Mouse (Mus musculus) olfactory bulb, adult 2 months (tissue): ENCODE data around the gene Ppip5k2. TPM values are rescaled to one million over a fixed set of nuclear protein-coding genes. Genes with fewer than 3 reads are reported as not detected.

ENCODE experiments used
- H3K27ac ChIP-seq: fragments of 200-500 bp; 2 replicates; pipeline ENCODE4 v1.5.1; 2012; ENCODE audit warnings: low read depth, low read length; ENCODE audit not compliant: insufficient read depth
- H3K4me1 ChIP-seq: fragments of 200-500 bp; 2 replicates; pipeline ENCODE4 v1.6.1; 2012; ENCODE audit warnings: low read length; ENCODE audit not compliant: control insufficient read depth, insufficient read depth
- H3K4me3 ChIP-seq: fragments of 200-500 bp; 2 replicates; pipeline ENCODE4 v1.5.1; 2012; ENCODE audit warnings: mild to moderate bottlenecking, low read depth, low read length, moderate library complexity; ENCODE audit not compliant: insufficient read depth
- CTCF ChIP-seq: fragments of 200-500 bp; IDR thresholded peaks from 2 replicates; pipeline ENCODE4 v1.5.1; 2012; ENCODE audit warnings: low read depth, mild to moderate bottlenecking, low read length, moderate library complexity; ENCODE audit not compliant: insufficient read depth
- POLR2A ChIP-seq: fragments of 200-500 bp; IDR thresholded peaks from 2 replicates; pipeline ENCODE4 v1.6.1; 2012; ENCODE audit warnings: mild to moderate bottlenecking, low read depth, low read length, moderate library complexity; ENCODE audit not compliant: insufficient read depth
- WGBS: fragments of 180-500 bp; shearing (Covaris S2); methylation state at CpG from one replicate; pipeline ENCODE4 v1.1.7; 2018; 5-methylcytosine and 5-hydroxymethylcytosine counted together
- polyA plus RNA-seq: library from polyadenylated mRNA; stranded (reverse); fragments of >200 nt; gene quantifications from 2 replicates; pipeline ENCODE4 v1.2.4, GENCODE M21; 2012; ENCODE audit warnings: low replicate concordance; ENCODE audit not compliant: missing spikeins, insufficient read depth, insufficient read length

The Ppip5k2 gene
- polyA plus RNA-seq: not detected in 2 replicates

- TF ChIP-seq CTCF: peak; percentile 33; the same call in 1 of the 2 replicates
- TF ChIP-seq POLR2A: peak; percentile 39
- peak within 1 kb of the TSS; percentile 94 for H3K27ac ChIP-seq
- WGBS: under 1% methylated on average over 66 of the region's 66 CpGs
- peaks cover 6% of the 10 kb centered on the region; the same call in 1 of the 2 replicates for H3K4me1 ChIP-seq
- peak within 1 kb of the TSS; percentile 90 for H3K4me3 ChIP-seq
These were observed at the start of gene Ppip5k2, which contains the start of gene Gin1 for GRCm38 (mm10) chr1:97769904-97770753. Gene Ppip5k2, minus strand, starts transcription at chr1:97770411. Gene Gin1, plus strand, starts transcription at chr1:97770172.

DNA sequence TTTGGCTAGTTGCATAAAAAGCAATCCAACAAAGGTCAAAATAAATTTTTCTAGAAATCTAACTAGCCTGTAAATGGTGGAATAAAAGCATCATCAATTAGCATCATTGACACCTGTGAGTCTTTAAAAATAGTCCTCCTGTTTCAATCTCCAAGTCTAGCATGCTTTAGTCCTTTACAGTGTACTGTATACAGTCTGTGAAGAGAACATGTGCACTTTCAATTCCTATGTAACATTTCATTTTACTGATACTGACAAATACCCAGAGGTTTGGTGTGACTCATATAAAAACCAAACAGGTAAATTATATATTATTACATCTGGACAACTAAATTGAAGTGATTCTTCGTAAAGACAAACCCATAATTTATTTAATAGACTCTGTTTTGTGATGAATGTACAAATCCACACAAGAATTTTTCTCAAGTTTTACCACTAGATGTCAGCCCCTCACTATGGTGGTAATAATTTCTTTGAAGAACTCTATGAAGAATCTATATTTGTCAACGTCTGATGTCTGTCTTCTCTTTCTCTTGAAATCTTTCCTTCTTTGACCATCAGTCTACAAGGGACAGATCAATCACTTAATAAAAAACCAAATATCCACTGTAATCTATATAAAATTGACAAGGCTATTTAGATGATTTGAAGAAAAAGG lies 39.2 kb upstream of the Ppip5k2 start:
- whole genome bisulfite sequencing: 5% methylated on average over 2 of the region's 2 CpGs
- Histone ChIP-seq H3K27ac (no peak overlapping the region), H3K4me3 (no peak overlapping the region), H3K4me1 (no peaks in the 10 kb centered on the region)
- TF ChIP-seq CTCF (no peak), POLR2A (no peak)

DNA sequence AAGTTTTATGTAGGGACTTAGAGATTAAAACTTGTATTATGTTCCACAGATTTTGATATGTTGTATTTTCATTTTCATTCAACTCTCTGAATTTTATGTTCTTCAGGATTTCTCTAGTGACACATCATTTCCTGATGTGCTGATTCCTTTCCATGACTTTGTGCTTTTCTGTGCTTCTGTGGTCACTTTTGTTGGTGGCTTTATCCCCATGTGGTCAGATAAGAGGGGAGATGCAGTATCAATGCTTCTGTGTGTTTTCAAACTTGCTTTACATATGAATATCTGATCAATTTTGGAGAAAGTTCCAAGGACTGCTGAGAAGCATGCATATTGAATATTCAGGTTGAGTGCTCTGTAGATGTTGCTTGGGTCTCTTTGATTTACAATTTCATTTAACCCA lies 34.3 kb upstream of the Ppip5k2 start:
- no peak overlapping the region for H3K27ac ChIP-seq
- H3K4me3 ChIP-seq: no peak overlapping the region
- TF ChIP-seq CTCF (no peak), POLR2A (no peak)
- no peaks in the 10 kb centered on the region for H3K4me1 ChIP-seq

- WGBS: 19% methylated on average over 4 of the region's 4 CpGs
- no peak overlapping the region for H3K27ac ChIP-seq
- no peak overlapping the region for H3K4me3 ChIP-seq
- H3K4me1 ChIP-seq: no peaks in the 10 kb centered on the region
- no peak for TF ChIP-seq POLR2A
- no peak for TF ChIP-seq CTCF
These were observed 32.1 kb upstream of the Ppip5k2 start for GRCm38 (mm10) chr1:97802207-97802902.

GRCm38 (mm10) chr1:97795936-97796335 lies 25.7 kb upstream of the Ppip5k2 start:
- H3K27ac ChIP-seq: no peak overlapping the region
- TF ChIP-seq CTCF: no peak
- no peak for TF ChIP-seq POLR2A
- WGBS: 87% methylated on average over 9 of the region's 9 CpGs

DNA sequence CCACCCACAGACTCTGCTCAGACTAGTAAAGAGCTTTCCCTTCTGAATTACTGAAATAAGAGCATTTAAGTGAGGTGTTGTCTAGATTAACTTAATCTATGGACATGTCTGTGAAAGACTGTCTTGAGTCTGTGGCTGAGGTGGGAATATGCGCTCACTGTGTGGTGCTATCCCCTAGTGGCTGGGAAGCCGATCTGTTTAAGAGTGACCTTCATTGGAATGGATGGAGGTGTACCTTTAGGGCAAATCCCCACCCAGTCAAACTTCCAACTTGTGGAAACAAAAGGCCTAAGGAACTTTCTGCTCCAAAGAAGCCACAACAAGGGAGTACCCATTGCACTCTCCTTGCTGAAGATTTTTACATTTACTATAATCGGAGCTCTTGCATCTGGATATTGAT lies 23.9 kb upstream of the Ppip5k2 start:
- Histone ChIP-seq H3K27ac (no peak overlapping the region), H3K4me3 (no peak overlapping the region), H3K4me1 (no peaks in the 10 kb centered on the region)
- TF ChIP-seq CTCF (no peak), POLR2A (no peak)
- WGBS: 92% methylated on average over 3 of the region's 3 CpGs

More at GRCm38 (mm10) chr1:97795936-97796335, 25.7 kb upstream of the Ppip5k2 start:
- no peak overlapping the region for H3K4me3 ChIP-seq
- no peaks in the 10 kb centered on the region for H3K4me1 ChIP-seq

DNA sequence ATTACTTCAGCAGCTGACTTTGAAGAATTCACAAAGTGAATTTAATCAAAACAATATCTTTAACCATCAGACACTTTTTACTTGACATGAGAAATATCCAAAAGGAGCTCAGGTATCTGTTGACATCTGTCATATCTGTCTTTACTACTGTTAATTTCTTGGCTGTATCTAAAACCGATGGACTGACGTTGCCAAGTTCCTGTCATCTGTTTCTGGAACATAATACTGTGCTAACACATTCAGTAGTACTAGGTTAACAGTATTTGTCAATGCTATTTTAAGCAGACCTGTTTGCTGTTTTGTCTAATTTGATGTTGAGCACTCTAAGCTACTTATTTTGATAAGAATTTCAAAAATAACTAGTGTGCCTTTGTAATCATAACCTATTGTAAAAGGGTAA lies 18.3 kb upstream of the Ppip5k2 start:
- WGBS: 92% methylated on average over 2 of the region's 2 CpGs
- Histone ChIP-seq H3K4me3 (no peak overlapping the region), H3K27ac (no peak overlapping the region), H3K4me1 (no peaks in the 10 kb centered on the region)
- TF ChIP-seq CTCF: no peak
- no peak for TF ChIP-seq POLR2A

DNA sequence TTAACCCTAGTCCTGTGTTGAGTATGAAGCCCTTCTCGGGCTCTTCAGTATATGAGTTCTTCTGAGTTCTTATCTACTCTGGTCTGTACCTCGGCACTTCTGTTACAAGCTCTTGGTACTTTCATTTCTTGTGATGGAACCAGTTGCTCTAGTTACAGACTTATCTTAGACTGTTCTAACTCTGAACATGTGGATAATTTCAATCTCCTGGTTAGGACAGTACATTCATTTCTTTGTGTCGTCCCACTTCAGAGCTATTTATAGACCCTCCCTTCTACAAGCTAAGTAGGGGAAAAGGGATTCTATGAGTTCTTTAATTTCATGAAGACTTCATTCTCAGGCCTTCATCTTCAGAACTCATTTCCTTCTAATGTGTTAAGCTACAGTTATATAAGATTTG lies 17.5 kb upstream of the Ppip5k2 start:
- Histone ChIP-seq H3K27ac (no peak overlapping the region), H3K4me1 (no peaks in the 10 kb centered on the region), H3K4me3 (no peak overlapping the region)
- TF ChIP-seq POLR2A (no peak), CTCF (no peak)
- WGBS: 77% methylated on average over 3 of the region's 3 CpGs
